Mouse (Mus musculus) C2C12 (cell line): ENCODE measurements at regions not wholly inside any gene's neighbourhood (a gene's known extent, or its start where the extent isn't known, plus 50 kb on each side); places are given as distances from the start of the nearest gene placed in this dataset.

Experiments
- H3K27me3 ChIP-seq: one replicate; pipeline ENCODE4 v1.6.1; 2011; ENCODE audit not compliant: control insufficient read depth, insufficient read depth, insufficient read length
- H3K36me3 ChIP-seq: one replicate; pipeline ENCODE4 v1.6.1; 2011; ENCODE audit not compliant: control insufficient read depth, insufficient read depth
- H3K4me3 ChIP-seq: one replicate; pipeline ENCODE4 v1.5.1; 2011; ENCODE audit warnings: mild to moderate bottlenecking, control low read depth; ENCODE audit not compliant: poor library complexity, insufficient read depth, severe bottlenecking
- H3K79me2 ChIP-seq: one replicate; pipeline ENCODE4 v1.6.1; 2011; ENCODE audit not compliant: control insufficient read depth, insufficient read depth
- H3K79me3 ChIP-seq: one replicate; pipeline ENCODE4 v1.6.1; 2011; ENCODE audit warnings: low read depth, control low read depth
- H3ac ChIP-seq: one replicate; pipeline ENCODE3; 2011; ENCODE audit warnings: low read depth; ENCODE audit not compliant: control insufficient read depth, insufficient read length
- CEBPB ChIP-seq: IDR thresholded peaks from one replicate; pipeline ENCODE4 v1.6.1; 2011; ENCODE audit warnings: low read depth, mild to moderate bottlenecking, control low read depth, moderate library complexity
- CTCF ChIP-seq: IDR thresholded peaks from one replicate; pipeline ENCODE4 v1.5.1; 2011; ENCODE audit not compliant: control insufficient read depth, insufficient read depth, insufficient read length
- FOSL1 ChIP-seq: IDR thresholded peaks from one replicate; pipeline ENCODE4 v1.8.0; 2011; ENCODE audit warnings: mild to moderate bottlenecking, low read length; ENCODE audit not compliant: poor library complexity, insufficient read depth, severe bottlenecking
- MAX ChIP-seq: IDR thresholded peaks from one replicate; pipeline ENCODE4 v1.6.1; 2011; ENCODE audit warnings: mild to moderate bottlenecking, control low read depth
- MYOD1 ChIP-seq: IDR thresholded peaks from one replicate; pipeline ENCODE4 v1.6.1; 2011; ENCODE audit warnings: low read depth; ENCODE audit not compliant: control insufficient read depth, insufficient read length
- MYOG ChIP-seq: IDR thresholded peaks from one replicate; pipeline ENCODE4 v1.6.1; 2011; ENCODE audit not compliant: control insufficient read depth, insufficient read length; ENCODE audit errors: extremely low read depth
- USF1 ChIP-seq: IDR thresholded peaks from one replicate; pipeline ENCODE4 v1.6.1; 2011; ENCODE audit warnings: low read depth, mild to moderate bottlenecking, control low read depth, moderate library complexity

DNA sequence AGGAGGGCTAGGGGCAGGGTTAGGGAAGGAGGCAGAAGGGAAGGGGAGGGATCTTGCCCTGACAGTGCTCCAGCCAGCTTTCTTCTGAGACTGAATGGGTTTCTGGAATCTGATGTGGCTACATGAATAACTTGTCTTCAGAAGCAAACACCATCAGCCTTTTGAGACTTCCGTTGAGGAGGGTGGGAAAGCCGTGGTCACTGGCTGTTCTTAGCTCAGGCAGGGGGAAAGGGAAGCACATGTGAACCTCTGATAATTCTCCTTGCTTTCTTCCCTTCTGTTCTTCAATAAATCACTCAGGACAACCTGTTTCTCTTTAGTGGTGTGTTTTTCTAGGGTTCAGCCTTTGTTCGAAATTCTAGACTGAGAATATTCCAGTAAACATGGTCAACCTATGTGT, 148.9 kb downstream of the Bcl11a start:
- no peak overlapping the region for H3K4me3 ChIP-seq
- no peak overlapping the region for H3ac ChIP-seq
- no peaks in the 10 kb centered on the region for H3K79me2 ChIP-seq
- TF ChIP-seq CEBPB (no peak), MYOD1 (no peak)
- no peaks in the 10 kb centered on the region for H3K36me3 ChIP-seq
- H3K27me3 ChIP-seq, result no peaks in the 10 kb centered on the region
- no peaks in the 10 kb centered on the region for H3K79me3 ChIP-seq

DNA sequence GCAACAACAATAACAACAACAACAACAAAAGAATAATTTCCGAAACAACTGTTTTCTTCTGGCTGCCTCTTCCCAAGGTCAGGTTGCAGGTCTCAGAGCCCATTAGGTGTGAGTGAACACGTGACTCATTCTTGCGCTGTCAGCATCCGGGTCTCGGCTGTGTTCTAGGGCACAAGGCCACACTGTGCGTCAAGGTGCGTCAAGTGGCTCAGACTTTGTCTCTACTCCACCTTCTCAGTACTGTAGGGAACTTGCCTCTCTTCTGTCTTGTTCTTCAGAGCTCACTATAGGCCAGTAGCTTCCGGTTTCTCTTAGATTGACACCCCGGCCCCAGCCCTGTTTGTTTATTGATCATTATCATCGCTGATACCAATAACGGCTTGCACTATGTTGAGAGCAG, 155.5 kb downstream of the Bcl11a start:
- no peaks in the 10 kb centered on the region for H3K36me3 ChIP-seq
- H3K79me3 ChIP-seq, result no peaks in the 10 kb centered on the region
- H3K79me2 ChIP-seq, result no peaks in the 10 kb centered on the region
- H3K4me3 ChIP-seq, result no peak overlapping the region
- H3K27me3 ChIP-seq, result no peaks in the 10 kb centered on the region
- no peak overlapping the region for H3ac ChIP-seq
- TF ChIP-seq CEBPB (no peak), CTCF (no peak), MYOG (no peak), USF1 (no peak), MYOD1 (no peak), FOSL1 (no peak), MAX (no peak)

GRCm38 (mm10) chr11:24233821-24234220, 156.0 kb downstream of the Bcl11a start:
- H3K4me3 ChIP-seq, result no peak overlapping the region
- no peaks in the 10 kb centered on the region for H3K36me3 ChIP-seq
- no peaks in the 10 kb centered on the region for H3K79me3 ChIP-seq
- TF ChIP-seq USF1, result no peak
- TF ChIP-seq FOSL1, result no peak
- TF ChIP-seq CTCF, result no peak
- TF ChIP-seq CEBPB, result no peak
- no peak for TF ChIP-seq MYOG
- TF ChIP-seq MYOD1, result no peak
- TF ChIP-seq MAX, result no peak
- no peak overlapping the region for H3ac ChIP-seq
- H3K27me3 ChIP-seq, result no peaks in the 10 kb centered on the region
- H3K79me2 ChIP-seq, result no peaks in the 10 kb centered on the region

DNA sequence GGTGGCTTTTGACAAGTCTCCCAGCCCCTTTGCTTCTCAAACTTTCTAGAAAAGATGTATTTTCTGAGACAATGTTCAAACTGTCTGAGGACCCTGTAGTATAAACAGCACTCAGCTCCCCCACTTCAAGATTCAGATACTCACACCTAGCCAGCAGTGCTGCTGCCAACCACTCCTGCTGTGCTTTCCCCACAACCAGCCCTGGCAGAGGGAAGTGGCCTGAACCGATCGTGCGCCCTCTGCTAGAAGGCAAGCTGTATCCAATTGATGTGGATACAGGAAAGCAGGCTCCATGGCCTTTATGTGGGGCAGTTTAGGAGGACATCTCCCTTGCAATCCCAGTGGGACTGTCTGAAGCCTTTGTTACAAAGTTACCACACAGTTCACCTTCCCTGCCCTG, 156.6 kb downstream of the Bcl11a start:
- H3K27me3 ChIP-seq, result no peaks in the 10 kb centered on the region
- no peaks in the 10 kb centered on the region for H3K36me3 ChIP-seq
- no peak overlapping the region for H3ac ChIP-seq
- H3K79me3 ChIP-seq, result no peaks in the 10 kb centered on the region
- H3K79me2 ChIP-seq, result no peaks in the 10 kb centered on the region
- H3K4me3 ChIP-seq, result no peak overlapping the region
- no peak for TF ChIP-seq CTCF
- no peak for TF ChIP-seq MAX
- no peak for TF ChIP-seq MYOD1
- no peak for TF ChIP-seq USF1
- no peak for TF ChIP-seq MYOG
- TF ChIP-seq CEBPB, result no peak
- TF ChIP-seq FOSL1, result no peak

- H3ac ChIP-seq, result no peak overlapping the region
- TF ChIP-seq FOSL1, result no peak
- no peak for TF ChIP-seq MAX
- TF ChIP-seq MYOD1, result no peak
- TF ChIP-seq MYOG, result no peak
- TF ChIP-seq CTCF, result no peak
- TF ChIP-seq USF1, result no peak
- no peak for TF ChIP-seq CEBPB
- H3K79me3 ChIP-seq, result no peaks in the 10 kb centered on the region
- H3K4me3 ChIP-seq, result no peak overlapping the region
- H3K27me3 ChIP-seq, result no peaks in the 10 kb centered on the region
- H3K79me2 ChIP-seq, result no peaks in the 10 kb centered on the region
- no peaks in the 10 kb centered on the region for H3K36me3 ChIP-seq
Observed at GRCm38 (mm10) chr11:24235326-24235725, 157.5 kb downstream of the Bcl11a start.

GRCm38 (mm10) chr11:24239631-24240030, 161.8 kb downstream of the Bcl11a start:
- Histone ChIP-seq H3K4me3 (no peak overlapping the region), H3K79me2 (no peaks in the 10 kb centered on the region), H3ac (no peak overlapping the region), H3K27me3 (no peaks in the 10 kb centered on the region), H3K79me3 (no peaks in the 10 kb centered on the region), H3K36me3 (no peaks in the 10 kb centered on the region)
- TF ChIP-seq FOSL1 (no peak), MYOD1 (no peak), USF1 (no peak), CEBPB (no peak), MAX (no peak), MYOG (no peak)
